Mouse (Mus musculus) cerebellum, postnatal 14 days (tissue): ENCODE data around the gene Pphln1.
A peak's percentile ranks its signal among the peaks of the same experiment; 100 is the strongest.

Experiments
- DNase-seq, 2 experiments: peaks; one replicate each; pipeline ENCODE4 v3.0.0; 2021; ENCODE audit warnings: mixed read lengths in 2 of 2

The Pphln1 gene

GRCm38 (mm10) chr15:93435998-93436397 is 37.8 kb downstream of the Pphln1 start:
- no peak for DNase-seq

DNA sequence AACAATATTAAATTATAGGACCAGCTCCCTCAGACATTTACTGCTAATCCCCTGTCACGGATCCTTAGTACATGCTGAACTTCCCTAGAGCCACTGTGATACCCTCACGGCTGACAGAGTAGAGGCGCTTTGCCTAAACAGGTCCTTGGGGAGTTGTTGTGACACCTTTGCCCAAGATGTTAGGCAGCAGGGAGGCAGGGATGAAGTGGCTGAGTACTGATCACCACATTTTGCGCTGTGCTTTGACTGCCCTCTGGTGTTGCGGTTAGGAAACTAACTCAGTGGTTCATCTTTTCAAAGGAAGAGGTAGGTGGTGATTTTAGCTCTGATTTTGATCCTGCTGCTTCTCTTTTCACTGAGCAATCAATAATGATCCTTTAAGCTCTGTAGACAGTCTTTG is 40.5 kb downstream of the Pphln1 start:
- peak; percentile 77 to 80 for DNase-seq

- DNase-seq: no peak
Observed at GRCm38 (mm10) chr15:93442271-93442670, 44.1 kb downstream of the Pphln1 start.

- no peak for DNase-seq
Observed at GRCm38 (mm10) chr15:93443676-93444075, 45.5 kb downstream of the Pphln1 start.

GRCm38 (mm10) chr15:93448862-93449261 is 50.7 kb downstream of the Pphln1 start:
- DNase-seq: no peak

DNA sequence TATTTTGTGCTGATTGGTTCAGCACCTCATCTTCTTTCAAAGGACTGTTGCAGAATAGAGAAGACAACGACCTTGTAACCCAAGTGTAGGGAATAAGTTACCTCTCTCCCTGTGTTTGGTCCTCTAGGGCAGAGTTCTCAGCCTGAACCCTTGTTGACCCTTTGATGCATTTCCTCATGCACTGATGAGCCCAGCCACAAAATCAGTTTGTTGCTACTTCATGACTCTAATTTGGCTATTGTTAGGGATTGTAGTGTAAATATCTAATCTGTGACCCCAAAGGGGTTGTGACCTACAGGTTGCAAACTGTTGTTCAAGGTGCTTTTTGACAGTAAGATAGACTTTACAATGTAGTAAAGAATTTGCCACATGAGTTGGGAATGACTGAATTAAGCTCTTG is 55.1 kb downstream of the Pphln1 start:
- DNase-seq: no peak

DNA sequence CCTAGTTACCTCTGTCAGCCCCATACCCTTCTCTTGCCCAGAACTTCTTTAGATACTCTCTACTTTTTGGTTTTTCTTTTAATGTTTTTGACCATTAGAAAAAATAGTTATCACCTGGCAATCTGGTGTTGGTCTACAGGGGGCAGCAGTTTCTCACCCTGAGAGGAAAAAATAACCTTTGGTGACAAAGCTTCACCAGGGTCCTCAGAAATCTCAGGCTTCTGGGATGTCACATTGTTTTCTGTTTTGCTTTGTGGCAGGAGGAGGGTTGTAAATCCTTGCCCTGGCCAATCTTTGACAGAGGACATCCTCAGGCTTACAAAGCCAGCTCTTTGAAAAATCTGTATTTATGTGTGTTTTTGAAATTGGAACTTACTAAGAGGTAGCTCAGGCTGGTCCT is 57.9 kb downstream of the Pphln1 start:
- DNase-seq: peak in 1 of 2 experiments; percentile 12

GRCm38 (mm10) chr15:93459422-93459821 is 61.3 kb downstream of the Pphln1 start:
- no peak for DNase-seq

DNA sequence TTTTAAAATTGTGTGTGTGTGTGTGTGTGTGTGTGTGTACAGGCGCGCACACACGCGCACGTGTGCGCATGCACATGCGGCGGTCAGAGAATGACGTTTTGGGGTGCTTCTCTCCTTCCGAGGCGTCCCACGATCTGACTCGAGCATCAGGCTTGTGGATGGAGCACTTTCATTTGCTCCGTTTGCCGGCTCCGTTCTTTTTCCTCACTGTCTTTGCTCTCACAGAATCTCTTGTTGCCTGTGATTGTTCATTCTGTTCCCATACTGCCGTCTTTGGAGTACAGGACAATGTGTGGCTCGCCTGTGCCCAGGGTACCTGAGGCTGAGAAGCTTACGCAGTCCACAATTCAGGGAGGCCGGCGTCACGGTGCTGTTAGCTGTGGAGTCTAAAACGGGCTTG is 62.9 kb downstream of the Pphln1 start:
- DNase-seq: no peak

DNA sequence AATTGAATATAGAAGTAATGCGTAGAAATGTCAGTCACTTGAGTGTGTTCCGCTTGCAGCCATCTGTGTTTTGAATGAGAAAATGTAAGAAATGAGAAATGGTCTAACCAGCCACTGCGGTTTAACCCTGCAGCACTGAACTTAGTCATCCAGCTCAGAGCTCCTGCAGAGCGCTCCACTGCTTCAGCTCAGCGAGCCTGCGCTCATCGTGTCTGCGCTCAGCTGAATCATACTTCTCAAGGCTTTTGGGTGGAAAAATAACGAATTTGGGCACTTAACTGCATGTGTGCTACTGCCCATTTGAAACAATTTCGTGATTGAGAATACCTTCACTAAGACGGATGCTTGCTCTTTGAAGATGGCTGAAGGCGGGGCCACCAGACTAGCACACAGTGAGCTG is 73.5 kb downstream of the Pphln1 start:
- DNase-seq: no peak

GRCm38 (mm10) chr15:93472089-93472488 is 73.9 kb downstream of the Pphln1 start:
- no peak for DNase-seq

DNA sequence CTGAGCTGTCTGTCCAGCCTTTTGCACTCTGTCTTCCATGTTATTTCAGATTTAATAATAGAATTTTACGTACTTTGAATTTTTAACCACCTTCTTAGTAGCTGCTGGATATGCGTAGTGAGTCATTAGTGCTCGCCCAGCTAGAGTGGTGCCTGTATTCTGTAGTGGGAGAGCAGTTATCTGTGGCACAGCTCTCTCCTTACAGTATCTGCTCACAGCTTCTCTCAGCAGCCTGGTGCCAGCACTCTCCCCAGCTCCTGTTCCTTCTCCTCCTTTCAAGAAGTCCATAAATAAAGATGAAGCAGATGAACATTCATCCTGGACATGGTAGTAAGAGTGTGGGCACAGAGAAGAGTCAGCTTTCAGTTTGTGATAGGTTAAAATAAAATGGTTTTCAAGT is 76.1 kb downstream of the Pphln1 start:
- DNase-seq: no peak

DNA sequence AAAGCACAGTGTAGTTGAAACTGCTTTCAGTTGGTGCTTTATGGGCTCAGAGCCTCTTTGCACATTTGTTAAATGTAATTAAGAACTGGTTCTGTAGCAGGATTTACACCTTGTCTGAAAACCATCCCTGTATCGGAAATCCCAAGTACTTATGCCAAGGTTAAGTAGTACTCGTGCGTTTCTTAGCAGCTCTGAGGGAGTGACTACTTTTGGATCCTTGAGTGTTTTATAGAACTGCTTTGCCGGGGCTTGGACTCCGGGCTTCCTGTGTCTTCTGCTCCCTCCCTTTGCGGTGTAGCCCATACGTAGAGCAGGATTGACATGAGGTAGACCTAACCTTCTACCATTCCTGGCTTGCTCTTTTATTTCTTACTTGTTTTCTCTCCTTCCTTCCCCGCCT is 77.5 kb downstream of the Pphln1 start:
- no peak for DNase-seq

GRCm38 (mm10) chr15:93477729-93478128 is 79.6 kb downstream of the Pphln1 start:
- DNase-seq: peak in 1 of 2 experiments; percentile 39

DNA sequence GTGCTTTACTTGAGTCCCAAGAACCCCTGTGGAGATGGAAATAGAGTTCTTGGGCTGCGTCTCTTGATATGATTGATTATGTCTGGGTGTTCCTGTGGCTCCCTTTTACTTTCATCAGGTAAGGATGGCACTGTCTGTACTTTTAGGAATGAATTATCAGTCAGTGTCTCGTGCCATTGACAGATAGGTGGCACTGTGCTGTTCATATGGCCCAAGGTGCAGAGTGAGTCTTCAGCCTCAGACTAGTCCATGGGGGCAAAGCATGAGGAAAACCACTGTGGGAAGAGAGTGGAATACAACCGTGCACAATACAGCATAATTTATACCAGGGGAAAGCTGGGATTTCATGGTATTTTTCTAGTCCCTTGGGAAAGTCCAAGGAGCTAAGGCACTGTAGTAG is 80.5 kb downstream of the Pphln1 start:
- DNase-seq: no peak

- no peak for DNase-seq
Observed at GRCm38 (mm10) chr15:93479445-93479844, 81.3 kb downstream of the Pphln1 start.

DNA sequence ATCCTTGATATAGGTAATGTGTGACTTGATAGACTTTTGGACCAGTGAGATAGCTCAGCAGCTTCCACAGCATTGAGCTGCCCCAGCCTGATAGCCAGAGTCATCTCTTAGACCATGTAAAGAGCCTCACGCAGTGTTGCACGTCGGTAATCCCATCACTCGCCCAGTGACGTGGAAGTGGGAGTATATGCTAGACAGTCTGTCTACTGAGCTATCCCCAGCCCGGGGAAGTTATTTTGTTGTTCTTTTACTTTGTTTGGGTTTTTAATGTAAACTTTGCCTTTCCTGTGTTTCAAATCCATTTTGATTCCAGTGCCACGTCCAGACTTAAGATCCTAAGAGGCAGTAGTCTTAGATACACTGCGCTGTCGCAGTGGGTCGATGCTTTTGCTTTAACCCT is 83.0 kb downstream of the Pphln1 start:
- no peak for DNase-seq

- DNase-seq: no peak
Observed at GRCm38 (mm10) chr15:93484261-93484710, 86.1 kb downstream of the Pphln1 start.

DNA sequence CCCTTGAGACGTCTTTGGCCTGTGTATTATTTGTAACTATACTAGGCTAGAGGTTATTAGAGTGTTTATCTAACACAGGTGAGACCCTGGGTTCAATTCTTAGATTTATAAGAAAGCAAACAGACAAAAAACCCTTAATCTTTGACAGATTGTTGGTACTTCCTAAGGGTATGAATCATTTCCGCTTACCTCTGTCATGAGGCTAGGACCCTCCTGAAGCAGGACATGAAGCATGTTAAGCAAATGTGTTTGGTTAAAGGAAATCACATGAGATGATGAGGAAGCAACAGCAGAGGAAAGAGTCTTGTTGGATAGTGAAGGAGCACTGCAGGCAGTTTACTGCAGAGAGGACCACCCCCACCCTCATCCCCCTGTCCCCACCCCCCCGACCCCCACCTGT is 87.1 kb downstream of the Pphln1 start:
- DNase-seq: no peak

GRCm38 (mm10) chr15:93486066-93486465 is 87.9 kb downstream of the Pphln1 start:
- no peak for DNase-seq

- no peak for DNase-seq
Observed at GRCm38 (mm10) chr15:93489597-93489996, 91.4 kb downstream of the Pphln1 start.

- no peak for DNase-seq
Observed at GRCm38 (mm10) chr15:93494700-93495099, 96.5 kb downstream of the Pphln1 start.

- peak in 1 of 2 experiments; percentile 33 for DNase-seq
Observed at GRCm38 (mm10) chr15:93499866-93500265, 101.7 kb downstream of the Pphln1 start.

DNA sequence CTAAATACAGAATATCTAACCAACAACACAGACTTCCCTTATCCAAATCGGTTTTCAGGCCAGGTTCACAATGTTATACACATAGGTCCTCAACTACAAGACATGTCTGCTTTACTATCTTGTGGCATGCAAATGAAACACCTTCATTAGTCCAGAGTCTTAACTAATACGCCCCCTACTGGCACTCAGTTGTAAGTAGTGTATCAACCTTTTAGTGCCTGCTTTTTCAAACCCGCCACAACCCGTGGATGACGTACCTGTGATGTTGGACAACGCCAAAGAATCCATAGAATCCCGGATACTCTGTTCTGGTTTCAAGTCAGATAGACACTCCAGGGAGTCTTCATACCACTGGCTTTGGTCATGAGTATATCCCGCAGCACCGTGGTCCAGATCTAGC is 104.6 kb downstream of the Pphln1 start:
- no peak for DNase-seq

- DNase-seq: no peak
Observed at GRCm38 (mm10) chr15:93503201-93503745, 105.1 kb downstream of the Pphln1 start.

DNA sequence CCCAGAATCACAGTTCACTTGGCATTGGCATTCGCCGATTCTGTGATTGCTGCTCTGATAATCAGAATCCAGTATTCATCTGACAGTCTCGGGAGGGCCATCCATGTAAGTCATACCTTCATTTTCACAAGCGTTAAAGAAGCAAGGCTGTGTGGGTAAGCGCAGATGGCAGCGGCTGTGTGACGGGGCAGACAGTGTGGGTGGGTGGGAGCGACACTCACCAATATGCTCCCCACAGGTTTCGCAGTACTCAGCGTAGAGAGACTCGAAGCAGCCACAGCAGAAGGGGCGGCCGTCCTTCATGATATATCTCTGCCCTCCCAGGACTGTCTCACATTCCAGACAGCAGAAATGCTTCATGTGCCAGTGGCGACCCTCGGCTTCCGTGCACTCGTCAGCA is 106.7 kb downstream of the Pphln1 start:
- DNase-seq: no peak
